Mouse (Mus musculus): ENCODE measurements around the gene S100a4.

The S100a4 gene

DNA sequence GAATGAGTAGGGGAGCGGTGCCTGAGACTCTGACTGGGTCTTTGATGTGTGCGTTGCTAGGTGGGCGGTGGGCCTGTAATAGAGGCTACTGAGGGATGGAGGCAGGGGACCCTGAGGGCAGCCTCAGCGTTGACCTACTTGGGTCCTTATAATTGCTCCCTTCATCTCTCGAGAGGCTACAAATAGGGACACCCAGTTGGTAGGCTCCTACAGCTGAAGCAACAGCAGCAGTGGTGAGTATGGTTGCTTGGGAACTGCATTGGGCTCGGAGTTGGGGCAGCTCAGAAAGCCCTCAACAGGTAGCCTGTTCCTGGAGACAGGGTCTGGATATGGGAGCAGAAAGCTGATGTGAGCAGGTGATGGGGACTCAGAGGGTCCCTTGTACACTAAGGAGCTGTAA, 3.5 kb upstream of the S100a4 start:
- DNase-seq, result no peak

DNA sequence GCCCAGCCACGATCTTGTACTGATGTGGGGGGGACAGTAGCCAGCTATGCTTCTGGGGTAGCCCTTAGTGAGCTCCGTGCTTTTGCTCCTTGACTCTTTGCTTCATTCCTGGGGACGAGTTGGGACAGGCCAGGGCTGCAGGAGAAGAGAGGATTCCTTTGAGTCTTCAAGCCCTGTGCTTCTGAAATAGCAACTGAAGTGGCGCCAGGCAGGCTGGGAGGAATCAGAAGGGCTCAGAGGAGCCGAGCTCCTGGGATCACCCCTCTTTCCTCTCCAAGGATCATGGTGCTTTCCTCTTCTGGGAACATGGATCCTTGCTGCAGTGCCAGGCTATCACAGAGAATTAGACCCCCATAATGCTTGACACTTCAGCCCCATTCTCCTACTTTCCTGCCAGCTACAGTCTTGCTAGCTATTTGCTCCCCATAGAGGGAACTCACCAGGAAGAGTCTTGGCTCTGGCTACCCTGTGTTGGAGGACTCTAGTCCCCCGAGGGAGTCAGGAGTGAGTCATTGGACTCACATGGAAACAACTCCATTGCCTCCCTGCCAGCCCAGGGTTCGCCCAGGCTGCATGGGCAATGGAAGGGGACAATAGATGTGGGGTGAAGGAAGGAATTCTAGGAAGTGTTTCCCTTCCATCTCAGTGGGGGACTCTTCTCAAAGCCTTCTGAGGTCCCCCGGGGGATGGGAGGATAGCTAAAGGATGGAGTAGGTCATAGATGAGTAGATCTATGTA, 2.9 kb upstream of the S100a4 start:
- DNase-seq, result no peak

DNA sequence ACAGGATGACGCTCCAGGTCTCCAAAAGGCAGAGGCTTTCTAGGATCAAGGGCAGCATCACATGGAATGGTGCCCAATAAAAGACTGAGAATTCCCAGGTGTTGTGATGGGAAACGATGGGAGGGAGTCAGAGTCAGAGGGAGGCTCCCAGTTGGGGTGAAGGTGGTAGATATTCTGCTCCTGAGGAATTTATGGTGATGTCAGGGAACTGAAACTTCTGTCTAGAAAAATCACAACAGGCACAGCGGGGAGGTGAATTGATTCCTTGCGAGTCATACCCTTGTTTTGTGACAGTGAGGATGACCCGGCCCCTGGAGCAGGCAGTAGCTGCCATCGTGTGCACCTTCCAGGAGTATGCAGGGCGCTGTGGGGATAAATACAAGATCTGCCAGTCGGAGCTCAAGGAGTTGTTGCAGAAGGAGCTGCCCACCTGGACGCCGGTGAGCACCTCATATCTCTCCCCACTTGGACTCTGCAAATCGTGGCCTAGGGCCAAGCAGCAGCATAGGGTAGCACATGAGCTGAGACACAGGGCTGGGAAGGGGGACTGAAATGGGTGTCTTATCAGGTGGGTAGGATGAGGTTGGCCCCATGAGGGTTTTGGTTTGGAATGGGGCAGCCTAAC, 2.0 kb upstream of the S100a4 start, which contains the start of gene Gm42674:
Gene Gm42674, plus strand, starts transcription at position 419 of the 625 bp plus-strand sequence.
- no peak for DNase-seq

DNA sequence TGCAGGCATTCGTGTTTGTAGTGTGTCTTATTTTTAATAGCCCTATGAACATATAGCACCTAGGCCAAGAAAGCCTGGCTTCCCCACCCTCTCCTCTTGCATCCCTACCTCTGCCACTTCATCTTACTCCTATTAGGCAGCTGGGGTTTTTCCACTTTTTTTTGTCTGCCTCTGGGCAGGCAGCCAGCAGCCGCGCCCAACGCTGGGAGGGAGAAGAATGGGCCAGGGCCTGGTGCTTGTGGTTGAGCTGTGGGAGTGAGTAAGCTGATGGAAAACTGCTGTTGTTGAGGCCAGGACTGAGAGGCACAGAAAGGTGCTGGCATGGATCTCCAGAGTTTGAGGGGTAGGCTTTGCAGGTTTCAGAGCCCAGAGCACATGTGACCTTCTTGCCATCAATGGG, 845 bp downstream of the S100a4 start:
- DNase-seq, result peak; percentile 87

DNA sequence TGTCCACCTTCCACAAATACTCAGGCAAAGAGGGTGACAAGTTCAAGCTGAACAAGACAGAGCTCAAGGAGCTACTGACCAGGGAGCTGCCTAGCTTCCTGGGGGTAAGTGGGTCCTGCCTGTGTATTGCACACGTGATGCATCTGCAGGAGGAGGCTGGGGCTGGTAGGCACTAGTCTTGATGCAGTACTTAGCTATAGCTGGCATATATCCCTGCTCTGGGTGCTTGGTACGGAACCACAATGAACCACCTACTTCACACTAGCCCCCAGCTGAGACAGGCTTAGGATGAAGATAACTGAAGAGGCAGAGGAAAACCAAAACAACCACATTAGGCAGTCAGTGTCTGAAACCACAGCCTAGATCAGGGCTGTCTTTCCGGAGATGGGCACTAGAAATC, 1.5 kb downstream of the S100a4 start:
- DNase-seq, result no peak

DNA sequence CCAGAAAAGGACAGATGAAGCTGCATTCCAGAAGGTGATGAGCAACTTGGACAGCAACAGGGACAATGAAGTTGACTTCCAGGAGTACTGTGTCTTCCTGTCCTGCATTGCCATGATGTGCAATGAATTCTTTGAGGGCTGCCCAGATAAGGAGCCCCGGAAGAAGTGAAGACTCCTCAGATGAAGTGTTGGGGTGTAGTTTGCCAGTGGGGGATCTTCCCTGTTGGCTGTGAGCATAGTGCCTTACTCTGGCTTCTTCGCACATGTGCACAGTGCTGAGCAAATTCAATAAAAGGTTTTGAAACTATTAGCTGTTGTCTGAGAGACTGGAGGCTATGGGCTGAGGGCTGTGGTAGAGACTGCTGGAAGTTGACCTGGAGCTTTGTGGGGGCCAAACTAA, 2.2 kb downstream of the S100a4 start:
- DNase-seq, result no peak

DNA sequence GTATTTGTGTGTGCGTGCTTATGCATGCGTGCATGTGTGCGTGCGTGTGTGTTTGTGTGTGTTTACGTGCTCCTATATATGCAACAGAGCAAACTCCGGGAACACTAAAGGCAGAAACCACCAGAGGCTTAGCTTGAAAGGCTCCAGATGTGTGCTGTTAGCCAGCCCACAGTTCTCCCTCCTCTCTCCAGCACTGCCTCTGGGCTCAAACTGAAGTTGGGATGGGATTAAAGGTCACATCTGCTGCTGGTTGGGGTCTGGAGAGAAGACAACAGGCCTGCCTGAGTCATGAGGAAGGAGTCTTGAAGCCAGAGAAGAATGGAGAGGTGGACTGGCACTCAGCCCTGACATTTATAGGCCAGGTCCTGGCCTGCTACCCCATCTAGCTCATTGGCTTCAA, 2.6 kb downstream of the S100a4 start:
- DNase-seq, result no peak

DNA sequence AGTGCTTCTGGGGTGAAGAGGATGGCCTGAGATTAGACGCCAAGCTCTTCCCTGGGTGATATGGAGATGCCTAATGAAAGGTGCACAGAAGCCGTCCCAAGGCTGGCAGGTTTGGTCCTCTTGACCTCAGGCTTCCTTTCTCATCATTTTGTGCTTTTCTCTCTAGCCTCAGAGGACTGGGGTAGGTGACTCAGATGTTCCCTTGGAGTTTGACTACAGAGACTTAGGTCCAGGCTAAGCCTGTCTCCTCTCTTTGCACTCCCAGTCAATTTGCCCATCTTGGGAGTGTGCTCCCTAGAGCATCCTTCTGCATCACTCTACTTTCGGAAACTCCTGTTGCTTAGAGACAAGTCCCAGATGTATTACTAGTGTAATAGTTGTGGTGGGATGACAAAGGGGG, 3.8 kb downstream of the S100a4 start:
- no peak for DNase-seq

DNA sequence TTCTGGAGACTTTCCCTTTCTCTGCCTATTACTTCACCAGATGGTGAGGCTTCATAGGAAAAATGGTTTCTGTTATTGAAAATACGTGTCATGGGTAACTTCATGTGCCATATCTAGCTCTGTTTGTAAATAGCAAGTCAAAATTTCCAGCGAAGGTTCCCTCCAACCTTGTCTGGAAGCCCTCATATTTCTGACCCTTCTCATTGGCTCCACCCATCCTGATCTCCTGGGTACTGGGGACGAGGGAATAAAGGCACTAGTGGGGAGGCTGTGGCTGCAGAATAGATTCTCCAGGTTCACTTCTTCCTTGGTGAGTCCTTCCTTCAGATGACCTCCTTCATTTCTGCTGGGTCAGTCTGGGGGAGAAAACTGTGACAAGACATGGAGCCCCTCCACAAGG, 4.7 kb downstream of the S100a4 start, which contains the start of gene S100a5:
Gene S100a5, plus strand, starts transcription at position 301 of the 400 bp plus-strand sequence.
- no peak for DNase-seq

DNA sequence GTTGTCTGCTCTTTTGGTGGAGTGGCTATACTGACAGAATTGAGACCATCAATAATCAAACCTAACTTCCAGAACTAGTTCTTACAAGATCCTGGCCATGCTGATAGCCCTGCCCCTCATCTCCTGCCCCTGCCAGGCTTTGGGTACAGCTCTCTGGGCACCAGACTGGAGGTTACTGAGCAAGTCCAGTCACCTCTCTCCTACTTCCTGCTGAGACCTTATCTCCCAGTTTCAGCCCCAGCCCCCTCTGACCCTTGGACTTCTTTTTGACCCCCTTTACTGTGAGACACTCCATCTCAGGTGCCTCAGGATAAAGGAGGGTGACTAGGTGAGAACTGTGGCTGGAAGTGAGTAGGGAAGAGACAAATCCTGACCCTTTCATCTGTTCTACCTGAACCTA, 5.5 kb downstream of the S100a4 start:
- DNase-seq, result no peak

DNA sequence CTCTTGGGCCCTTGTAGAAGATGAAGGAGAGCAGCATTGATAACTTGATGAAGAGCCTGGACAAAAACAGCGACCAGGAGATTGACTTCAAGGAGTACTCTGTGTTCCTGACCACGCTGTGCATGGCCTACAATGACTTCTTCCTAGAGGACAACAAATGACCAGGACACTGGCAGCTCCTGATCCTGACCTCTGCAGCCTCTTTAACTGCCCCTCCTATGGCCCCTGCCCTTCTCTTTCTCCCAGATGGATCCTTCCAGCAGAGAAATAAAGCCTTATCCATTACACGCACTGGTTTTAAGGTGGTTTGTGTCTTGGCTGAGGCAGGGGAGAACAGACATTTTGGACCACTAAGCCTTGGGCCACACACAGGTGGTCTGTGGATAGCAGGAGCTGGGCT, 7.9 kb downstream of the S100a4 start:
- DNase-seq, result no peak

DNA sequence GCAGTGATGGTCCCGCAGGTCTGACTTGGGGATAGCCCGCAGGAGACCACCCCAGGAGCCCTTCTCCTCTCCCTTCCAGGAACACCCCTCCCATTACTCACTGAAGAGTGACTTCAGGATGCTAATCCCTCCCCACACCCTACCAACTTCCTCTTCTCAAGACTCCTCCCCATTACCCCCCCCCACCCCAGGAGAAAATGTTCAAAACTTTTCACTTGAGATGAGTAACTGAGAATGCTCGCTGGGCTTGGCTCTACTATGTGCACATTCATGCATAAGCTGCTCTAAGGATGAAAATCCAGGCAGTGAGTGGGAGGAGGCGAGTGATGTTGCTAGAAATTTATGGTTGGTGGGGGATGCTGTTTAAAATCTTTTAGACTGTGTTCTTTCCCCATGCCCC, 8.5 kb downstream of the S100a4 start:
- DNase-seq, result peak; percentile 40

DNA sequence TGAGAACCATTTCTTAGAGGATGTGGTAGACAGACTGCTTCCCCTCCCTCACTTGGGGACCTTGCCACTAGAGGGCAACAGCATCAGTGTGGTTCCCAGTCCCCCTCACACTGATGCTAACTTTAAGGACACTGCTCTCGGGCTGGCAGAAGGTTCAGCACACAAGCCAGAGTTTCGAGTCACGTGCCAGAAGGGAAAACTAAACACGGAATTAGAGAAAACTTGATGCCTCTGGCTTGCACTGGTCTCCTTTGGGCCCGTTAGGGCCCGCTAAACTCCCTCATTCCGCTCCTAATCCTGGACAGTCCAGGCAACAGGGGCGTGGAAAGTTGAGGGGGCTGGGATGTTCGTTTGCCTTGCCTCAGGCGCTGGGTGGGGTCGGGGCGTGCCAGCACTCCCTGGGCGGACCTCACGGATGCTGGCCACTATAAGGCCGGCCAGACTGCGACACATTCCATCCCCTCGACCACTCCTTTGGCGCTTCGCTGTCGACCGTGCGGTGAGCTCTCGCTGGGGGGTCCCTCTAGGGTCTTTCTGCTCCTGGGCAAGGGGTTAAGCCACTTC, 9.2 kb downstream of the S100a4 start, which contains the start of gene S100a6:
Gene S100a6, plus strand, starts transcription at position 155 of the 564 bp plus-strand sequence.
- DNase-seq, result peak; percentile 87

DNA sequence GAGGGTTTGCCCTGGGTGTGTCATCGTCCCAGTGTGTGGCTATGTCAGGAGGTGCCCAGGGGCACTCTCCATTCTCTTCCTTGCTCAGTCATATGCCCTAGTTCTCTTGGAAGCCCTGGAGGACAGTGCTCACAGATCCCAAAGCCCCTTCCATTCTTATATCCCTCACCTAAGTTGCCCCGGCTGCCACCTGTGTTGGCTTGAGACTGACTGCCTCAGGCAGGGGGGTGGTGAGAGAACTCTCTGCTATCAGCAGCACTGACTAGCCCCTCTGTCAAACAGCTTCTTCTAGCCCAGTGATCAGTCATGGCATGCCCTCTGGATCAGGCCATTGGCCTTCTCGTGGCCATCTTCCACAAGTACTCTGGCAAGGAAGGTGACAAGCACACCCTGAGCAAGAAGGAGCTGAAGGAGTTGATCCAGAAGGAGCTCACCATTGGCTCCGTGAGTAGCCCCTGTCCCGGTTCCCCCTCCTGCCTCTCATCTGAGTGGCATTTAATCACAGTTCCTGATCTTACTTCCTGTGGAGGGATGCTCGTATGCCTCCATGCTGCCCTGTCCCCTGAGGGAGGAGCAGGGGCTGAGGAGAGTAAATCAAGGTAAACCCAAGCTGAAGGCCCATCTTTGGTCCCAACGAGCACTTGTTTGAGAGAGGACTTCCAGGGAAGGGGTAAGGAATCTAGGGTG, 10.0 kb downstream of the S100a4 start:
- no peak for DNase-seq

DNA sequence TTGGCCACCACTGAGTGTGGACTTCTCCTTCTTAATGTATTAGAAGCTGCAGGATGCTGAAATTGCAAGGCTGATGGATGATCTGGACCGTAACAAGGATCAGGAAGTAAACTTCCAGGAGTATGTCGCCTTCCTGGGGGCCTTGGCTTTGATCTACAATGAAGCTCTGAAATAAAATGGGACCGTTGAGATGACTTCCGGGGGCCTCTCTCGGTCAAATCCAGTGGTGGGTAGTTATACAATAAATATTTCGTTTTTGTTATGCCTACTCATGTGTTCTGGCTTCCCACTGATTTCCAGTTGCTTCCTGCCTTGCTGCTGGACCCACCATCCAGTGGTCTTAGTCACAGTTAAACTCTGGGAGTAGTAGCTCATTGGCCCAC, 10.6 kb downstream of the S100a4 start:
- no peak for DNase-seq

DNA sequence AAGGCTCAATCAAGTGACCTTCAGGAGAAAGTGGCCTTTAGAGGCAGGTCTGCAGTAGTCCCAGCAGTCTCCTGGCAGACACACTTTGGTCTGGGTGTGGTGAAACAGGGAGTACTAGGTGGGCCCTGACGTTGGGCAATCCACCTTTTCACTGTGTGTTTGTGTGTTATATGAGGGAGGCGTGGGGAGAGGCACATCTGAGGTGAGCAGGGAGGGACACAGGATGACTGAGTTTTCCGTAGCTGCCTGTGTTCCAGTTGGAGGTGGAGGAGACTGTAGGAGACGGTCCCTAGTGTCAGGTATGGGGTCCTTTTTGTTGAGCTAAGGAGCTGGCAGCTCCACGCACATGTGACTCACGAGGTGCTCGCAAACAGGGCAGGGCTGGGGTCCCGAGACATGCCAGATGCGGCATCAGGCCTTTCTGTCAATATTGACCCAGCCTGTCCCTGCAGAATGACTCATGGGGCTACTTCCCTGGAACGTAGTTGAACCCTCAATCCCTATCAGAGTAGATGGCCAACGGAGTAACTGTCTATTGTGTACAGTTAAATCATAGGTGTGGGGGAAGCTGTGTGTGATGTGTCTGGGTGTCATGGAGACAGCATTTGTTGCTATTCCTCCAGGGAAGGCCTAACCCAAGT, 11.2 kb downstream of the S100a4 start:
- peak; percentile 43 for DNase-seq

DNA sequence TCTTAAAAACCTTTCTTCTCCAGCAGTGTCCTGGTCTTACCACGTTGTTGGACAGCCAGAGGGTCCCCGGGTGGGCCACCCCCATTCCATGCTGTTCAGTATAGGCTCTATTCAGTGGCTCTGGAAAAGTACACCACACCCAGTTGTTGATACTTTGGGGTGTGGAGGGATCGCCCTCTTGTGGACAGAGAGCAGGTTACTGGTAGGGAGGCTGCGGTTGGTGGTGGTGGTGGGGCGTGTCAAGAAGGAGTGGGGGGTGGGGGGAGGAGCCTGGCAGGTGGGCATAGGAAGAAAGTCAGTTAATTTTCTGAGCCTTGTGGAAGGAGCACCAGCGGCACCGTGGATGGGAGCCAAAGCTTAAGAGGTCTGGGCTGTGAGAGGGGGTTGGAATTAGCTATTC, 11.8 kb downstream of the S100a4 start:
- DNase-seq, result peak; percentile 92

DNA sequence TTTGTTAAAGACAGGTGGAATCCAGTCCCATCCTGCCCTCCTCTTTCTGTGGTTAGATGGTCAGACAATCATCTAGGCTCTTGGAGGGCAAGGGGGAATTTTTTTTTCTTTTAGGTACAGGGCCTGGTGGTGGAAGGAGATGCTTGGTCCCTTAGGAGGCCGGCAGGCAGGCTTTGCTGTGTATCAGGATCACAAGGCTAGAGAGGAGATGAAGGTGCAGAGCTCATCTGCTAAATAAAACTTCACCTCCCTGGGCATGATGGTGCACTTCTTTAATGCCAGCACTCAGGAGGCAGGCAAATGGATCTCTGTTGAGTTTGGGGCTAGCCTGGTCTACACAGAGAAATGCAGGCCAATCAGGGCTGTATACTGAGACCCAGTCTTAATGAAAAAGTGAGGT, 12.3 kb downstream of the S100a4 start:
- no peak for DNase-seq

DNA sequence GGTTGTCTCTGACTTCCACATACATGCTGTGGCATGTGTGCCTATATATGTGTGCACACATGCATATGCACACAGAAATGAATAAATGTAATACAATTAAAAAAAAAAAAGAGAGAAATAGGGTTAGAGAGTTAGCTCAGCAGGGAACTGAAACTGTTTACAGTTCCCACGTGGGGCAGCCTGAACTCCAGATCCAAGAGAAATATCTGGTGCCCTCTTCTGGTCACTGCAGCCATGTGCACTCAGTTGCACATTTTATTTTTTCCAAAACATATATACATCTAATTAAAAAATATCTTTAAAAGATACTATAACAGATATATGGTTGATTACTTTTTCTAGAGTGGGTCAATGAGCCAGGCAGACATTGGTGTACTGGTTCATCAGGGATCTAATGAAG, 14.0 kb downstream of the S100a4 start:
- no peak for DNase-seq

DNA sequence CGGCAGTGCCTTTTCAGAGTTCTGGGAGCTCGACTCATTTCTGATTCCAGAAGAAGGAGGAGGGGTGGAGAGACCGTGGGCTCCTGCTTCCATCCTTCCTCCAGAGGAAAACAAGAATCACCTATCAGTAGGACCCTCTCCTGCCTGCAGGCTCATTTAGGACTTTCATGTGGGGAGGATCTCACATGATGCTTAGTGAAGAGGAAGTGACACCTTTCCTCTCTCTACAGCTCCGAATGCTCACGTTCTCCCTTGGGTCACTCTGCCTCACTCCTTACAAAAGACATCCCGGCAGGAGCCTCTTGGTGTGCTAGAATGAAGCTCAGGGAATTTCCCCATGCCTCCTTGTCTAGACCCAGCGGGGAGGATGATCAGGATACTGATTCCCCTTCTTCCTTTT, 18.0 kb downstream of the S100a4 start:
- no peak for DNase-seq

DNA sequence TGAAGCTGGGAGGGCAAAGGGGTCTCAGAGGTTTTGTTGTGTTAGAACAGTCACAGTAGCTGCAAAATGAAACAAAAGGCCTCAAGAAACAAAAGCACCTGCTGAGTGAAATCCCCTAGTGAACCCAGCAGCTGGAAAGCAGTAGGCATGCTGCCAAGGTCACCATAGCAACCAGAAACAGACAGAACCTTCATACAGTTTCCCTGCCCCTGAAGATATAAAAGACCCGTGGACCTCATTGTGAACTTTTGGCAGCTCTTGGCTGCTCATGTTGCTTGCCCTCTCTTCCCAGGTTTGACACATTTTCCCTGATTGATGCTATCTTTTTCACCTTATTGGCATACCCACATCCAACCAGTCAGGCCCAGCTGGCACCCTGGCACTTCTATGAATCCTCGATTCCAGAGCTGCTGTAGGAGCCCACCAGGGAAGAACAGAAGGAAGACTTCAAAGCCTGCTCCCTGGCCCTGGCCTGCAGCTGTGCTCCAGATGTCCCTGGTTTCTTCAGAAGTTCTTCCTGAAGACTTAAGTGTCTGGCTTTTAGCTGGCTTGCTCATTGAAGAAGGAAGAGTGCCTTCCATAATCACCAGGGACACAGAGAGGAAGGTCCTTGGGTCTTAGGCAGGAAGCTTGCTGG, 20.0 kb downstream of the S100a4 start:
- DNase-seq, result peak; percentile 82

DNA sequence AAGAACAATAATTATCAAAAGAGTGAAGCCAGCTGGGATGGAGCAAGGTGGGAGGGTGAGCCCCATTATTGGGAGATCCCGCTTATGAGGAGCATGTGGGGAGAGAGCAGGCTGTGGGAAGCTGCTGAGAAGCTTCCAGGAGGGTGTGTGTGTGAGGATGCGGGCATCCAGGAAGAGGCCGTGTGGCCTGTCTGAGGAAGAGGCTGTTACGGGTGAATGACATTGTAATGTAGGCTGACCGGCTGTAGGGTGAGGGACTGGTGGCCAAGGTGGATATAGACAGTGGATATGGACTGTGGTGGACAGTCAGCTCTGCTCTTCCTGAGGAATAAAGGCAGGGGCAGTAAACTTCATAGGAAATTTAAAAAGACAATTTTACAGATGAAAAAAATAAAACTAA, 21.9 kb downstream of the S100a4 start:
- DNase-seq, result no peak

Data from lung, postnatal 36 days (tissue).